Mouse (Mus musculus): ENCODE results near the gene Ccdc40. TPM values are rescaled to one million over a fixed set of nuclear protein-coding genes. Genes with fewer than 3 reads are reported as not detected.
"Not testable (repeated sequence)": the region's sequence is repeated elsewhere in the genome, so short reads cannot be mapped to it uniquely, and the experiment has no call there.

Gene Ccdc40
- total RNA-seq, 4 experiments from 2014 or later: 0.20 TPM; not detected in 3

DNA sequence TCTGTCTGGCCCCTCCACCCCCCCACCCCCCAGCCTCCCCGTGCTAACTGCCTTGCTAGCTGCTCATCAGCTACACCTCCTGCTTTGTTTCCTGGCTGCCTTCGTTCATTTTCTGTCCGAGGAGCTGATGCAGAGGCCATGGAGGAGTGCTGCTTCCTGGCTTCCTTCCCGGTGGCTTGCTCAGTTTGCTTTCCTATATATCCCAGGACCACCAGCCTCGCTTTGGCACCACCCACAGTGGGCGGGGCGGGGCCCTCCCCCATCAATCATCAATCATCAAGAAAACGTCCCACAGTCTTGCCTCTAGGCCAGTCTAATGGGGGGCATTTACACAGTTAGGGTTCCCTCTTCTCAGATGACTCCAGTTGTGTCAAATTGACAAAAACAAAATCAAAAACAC is 8.0 kb downstream of the Ccdc40 start:
- no peak for DNase-seq (ENCODE audit: low spot score)

DNA sequence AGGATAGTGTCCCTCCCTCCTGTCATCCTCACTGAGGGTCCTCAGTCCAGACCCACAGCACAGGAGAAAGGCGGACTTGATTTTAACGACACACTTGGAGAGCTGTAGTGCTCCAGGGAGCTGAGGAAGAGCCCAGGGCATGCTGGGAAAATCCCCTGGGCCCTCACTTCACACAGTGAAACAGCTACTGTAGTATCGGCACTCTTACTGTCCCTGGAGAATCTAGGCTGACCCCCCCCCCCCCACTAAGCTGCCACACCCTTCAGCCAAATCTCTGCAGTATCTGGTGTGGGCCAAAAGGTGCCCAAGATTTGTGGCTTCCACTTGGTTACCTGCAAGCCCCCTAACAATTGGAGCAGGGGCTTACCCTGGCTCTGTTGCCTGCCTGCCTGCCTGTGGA is 8.6 kb downstream of the Ccdc40 start:
- no peak for DNase-seq (ENCODE audit: low spot score)

DNA sequence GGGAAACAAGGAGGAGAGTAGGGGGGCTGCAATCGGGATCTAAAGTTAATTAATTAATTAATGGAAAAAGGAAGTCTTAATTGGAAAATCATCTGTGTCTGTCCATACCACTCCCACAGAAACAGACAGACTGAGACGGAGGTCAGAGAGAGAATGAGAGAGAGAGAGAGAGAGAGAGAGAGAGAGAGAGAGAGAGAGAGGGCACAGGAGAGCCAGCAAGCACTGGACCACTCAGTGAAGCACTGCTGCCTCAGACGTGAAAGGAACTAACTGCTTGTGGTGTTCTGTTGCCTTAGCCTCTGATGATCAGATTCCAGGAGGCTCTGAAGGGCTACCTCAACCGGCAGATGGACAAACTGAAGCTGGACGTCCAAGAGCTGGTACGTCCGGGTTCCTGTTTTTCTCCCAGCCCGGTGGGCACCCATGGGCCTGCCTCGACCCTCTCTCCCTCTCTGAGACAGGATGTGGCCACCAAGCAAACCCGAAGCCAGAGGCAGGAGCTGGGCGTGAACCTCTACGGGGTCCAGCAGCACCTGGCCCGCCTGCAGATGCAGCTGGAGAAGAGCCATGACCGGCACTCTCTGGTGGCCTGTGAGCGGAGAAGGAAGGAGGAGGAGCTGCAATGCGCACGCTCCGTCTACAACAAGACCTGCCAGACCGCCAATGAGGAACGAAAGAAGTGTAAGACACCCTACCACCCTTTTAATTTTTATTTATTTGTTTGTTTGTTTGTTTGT is 9.4 kb downstream of the Ccdc40 start:
- no peak for DNase-seq (ENCODE audit: low spot score)

DNA sequence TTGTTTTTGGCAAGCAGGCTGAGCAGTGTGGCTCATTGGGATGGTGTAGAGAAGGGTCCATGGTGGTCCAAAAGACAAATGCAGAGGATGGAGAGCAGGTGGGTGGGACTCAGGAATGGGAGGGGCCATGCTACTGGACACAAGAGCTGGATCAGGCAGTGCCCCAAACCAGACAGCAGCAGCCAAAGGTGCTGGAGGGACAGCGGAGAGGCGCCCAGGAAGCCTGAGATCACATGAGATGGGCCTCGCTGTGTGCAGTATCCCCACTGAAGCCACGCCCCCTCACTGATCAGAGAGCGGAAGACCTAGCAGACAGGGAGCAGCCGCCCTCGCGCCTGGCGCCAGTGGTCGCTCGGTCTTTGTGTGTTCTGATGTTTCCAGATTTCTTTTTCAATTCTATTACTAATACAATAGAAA is 9.9 kb downstream of the Ccdc40 start:
- DNase-seq (ENCODE audit: low spot score): peak; percentile 42

DNA sequence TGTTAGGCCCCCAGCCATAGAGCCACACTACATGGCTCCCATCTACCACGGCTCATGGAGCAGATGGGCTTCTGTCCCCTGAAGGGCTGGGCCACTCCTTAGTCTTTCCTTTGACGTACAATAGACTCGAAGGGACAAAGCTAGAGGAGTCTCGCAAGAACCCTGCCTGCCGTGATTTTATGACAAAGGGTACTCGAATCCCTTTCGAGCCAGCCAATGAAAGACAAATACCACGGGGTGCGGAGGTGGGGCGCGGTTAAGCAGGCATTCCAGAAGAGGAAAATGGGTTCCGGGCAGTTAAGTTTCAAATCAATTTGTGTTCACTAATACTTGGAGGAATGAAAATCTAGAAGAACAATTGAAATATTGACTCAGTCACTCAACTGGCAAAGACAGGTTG is 11.1 kb downstream of the Ccdc40 start:
- no peak for DNase-seq (ENCODE audit: low spot score)

DNA sequence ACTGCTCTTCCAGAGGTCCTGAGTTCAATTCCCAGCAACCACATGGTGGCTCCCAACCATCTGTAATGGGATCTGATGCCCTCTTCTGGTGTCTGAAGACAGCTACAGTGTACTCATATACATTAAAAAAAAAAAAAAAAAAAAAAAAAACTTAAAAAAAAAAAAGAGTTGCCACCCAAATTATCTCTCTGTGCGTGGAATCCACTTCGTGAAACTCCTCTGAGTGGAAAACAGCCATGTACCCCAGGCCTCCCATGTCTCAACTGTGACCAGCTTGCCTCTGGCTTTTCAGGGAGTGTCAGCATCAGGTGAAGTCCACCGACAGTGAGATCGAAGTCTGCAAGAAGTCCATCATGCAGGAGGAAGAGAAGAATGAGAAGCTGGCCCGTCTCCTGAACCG is 17.2 kb downstream of the Ccdc40 start:
- DNase-seq (ENCODE audit: low spot score): not testable (repeated sequence)

DNA sequence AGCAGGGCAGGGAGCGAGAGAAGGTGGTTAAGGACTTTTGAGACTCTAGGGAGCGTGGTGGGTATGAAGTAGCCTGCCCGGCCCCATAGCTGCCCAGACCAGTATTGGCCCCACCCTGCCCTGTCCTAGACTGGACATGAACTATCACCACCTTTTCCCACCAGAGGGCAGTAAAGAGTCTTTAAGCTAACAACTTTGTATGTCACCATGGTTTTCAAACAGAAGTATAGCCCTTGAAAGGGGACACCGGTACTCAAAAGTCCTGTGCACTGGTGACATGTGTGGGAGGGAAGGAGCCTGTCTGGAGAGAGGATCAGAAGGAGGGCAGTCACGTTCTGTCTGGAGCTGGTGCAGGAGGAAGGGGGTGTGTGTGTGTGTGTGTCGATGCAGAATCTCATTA is 20.6 kb downstream of the Ccdc40 start:
- peak; percentile 72 for DNase-seq (ENCODE audit: low spot score)

DNA sequence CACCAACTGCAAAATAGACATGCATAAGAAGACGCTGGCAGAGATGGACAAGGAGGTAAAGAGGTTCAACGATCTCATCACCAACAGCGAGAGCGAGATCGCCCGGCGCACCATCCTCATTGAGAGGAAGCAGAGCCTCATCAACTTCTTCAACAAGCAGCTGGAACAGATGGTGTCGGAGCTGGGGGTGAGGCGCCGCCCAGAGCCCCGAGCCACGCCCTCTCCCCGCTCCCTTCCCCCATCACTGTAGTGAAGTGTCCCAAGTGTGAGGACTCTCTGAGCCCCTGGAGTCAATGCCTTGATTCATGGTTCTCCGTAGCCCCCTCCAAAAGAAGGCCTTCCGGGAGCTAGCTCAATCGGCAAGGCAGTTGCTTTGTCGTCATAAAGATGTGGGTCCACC is 22.6 kb downstream of the Ccdc40 start:
- no peak for DNase-seq (ENCODE audit: low spot score)

DNA sequence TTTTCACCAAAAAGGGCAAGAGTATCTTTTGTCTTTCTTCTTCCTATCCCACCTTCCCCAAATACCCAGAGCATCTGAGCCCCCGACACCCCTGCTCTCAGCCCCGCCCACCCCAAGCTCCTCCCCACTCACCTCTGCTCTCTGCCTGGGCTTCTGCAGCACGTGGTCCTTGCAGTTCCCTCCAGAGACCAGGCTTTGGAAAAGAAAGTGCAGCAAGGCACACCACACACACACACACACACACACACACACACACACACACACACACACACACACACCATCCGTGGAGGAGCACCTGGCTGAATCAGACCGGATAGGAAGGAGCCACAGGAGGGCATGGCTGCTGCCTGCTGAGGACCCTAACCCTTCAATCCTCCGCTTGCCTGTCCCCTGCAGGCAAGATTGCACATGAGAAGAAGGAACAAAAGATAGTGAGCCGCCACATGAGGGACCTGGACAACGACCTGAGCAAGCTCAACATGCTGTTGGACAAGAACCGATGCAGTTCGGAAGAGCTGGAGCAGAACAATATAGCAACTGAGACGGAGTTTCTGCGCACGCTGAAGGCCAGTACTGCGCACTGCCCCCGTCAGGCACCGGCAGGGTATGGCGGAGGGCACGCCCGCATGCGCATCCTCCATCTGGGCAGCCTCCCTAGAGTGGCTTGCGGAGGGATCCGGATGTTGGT is 24.6 kb downstream of the Ccdc40 start:
- no peak for DNase-seq (ENCODE audit: low spot score)

DNA sequence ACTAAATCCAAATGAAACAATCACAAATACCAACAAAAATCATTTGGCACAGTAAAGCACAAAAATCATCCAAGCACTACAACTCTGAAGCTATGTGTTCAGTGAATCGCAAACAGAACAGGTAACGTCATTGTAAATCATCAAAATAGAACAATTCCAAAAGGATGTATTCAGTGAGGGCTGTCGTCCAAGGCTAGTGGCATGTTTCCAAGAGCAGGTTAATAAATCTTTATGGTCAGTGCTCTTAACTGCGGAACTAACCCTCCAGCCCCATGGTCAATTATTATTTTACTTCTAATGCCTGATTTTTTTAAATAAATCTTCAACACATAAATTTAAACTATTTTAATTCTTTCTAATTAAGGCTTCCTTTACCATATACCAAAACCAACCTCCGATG is 28.2 kb downstream of the Ccdc40 start:
- DNase-seq (ENCODE audit: low spot score): not testable (repeated sequence)

DNA sequence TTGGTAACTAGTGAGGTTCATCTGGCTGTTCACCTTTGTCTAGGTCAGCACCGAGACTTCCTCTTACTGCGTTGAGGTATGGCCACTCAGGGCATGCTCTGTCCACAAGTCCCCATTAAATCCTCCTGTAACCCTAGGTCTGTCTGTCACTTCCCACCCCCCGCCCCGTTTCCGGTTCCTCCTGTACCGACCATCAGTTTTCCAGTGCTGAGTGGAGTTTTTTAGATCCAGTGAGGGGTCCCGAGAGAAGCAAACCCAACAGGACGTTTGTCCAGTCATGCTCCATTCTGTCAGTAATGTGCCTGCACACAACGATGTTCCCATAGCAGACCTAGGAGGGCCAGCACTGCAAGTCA is 29.8 kb downstream of the Ccdc40 start:
- no peak for DNase-seq (ENCODE audit: low spot score)

DNA sequence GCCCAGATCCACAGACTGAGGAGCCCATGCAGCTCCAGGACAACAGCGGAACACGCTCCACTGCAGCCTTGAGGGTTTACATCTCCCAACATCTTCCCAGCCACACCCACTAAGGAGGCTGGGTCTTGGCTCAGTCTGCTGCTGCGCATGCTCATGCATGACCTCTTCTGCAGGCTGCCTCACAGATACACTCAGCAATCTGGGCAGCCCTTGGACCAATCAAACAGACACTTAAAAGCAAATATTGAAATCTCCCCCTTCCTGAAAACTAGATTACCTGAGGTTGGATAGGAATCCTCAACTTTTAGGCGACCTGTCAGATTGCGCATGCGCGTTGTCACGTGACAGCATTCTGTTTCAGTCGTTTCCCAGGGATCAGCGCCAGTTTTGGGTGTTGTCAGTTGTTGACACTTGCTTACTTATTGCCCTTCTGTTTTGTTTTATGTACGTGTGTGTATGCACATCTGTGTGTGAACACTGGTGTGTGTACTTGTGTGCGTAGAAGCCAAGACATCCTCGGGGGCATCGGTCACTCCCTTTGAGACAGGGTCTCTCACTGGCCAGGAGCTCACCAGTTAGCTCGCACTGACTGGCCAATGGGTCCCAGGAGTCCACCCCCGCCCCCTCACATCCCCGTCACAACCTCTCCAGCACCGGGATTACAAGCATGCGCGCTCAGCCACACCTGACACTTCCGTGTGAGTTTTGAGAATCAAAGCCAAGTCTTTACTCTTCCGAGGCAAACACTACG is 30.4 kb downstream of the Ccdc40 start:
- peak; percentile 73 for DNase-seq (ENCODE audit: low spot score)

DNA sequence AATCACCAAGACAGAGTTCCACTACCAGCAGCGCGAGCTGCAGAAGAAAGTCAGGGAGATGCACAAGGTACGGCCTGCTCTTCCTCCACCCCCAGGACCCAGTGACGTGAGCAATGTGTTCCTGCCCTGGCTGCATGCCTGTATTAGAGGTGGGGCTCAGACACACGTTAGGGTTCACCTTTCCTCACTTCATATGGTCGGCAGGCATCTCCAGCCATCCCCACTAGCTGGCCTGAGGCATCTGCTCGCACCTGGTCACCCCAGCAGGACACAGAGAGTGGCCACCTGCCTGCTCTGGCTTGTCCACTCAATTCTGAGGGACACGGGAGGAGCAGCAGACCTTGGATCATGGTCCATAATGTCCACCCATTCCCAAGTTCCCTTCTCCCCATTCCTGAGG is 31.6 kb downstream of the Ccdc40 start:
- no peak for DNase-seq (ENCODE audit: low spot score)

DNA sequence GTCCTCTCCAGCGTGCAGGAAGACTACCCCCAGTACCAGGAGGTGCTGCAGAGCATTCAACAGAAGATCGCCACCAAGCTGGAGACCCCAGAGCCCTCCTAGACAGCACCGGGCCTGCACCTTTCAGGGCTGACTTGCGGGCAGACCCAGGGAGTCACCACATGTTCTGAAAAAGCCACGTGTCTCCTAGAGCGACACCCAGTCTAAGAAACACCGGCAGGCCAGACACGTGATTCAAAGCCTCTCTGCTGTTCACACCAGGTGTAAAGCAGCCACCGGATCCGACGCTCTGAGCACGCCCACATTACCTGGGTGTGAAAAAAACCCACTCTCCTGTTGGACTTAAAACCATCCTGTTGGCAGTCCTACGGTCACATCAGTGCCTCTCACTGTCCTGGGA is 36.0 kb downstream of the Ccdc40 start:
- no peak for DNase-seq (ENCODE audit: low spot score)

DNA sequence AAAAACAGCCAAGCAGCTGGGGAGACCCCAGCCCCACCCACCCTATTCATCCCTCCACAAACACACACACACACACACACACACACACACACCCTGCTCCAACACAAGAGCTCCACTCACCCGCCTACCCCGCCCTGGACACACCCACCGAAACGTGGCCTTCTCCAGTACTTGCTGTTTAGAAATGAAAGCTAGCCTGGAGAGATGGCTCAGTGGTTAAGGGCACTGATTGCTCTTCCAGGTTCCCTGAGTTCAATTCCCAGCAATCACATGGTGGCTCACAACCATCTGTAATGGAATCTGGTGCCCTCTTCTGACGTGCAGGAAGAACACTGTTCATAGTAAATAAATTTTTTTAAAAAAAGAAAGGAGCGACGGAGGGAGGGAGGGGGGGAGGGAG is 37.4 kb downstream of the Ccdc40 start:
- no peak for DNase-seq (ENCODE audit: low spot score)

DNA sequence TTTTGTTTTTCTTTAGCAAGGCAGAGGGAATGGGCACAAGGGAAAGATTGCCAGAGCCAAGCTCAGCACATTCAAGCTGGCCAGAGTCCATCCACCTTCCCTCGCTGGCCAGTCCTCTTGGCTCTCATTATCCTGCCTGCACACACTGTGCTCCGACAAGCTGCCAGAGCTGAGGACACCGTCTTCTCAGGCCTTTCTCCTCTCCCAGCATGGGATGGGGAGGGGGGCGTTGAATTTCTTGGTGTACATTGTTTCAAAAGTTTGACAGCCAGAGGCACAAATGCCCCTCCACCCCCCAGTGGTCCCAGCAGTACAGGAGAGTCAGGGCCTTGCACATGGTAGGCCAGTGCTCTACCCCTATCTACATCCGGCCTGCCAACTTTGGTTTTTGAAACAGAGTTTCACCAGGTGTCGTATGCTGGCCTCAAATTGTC is 38.9 kb downstream of the Ccdc40 start:
- peak; percentile 30 for DNase-seq (ENCODE audit: low spot score)

DNA sequence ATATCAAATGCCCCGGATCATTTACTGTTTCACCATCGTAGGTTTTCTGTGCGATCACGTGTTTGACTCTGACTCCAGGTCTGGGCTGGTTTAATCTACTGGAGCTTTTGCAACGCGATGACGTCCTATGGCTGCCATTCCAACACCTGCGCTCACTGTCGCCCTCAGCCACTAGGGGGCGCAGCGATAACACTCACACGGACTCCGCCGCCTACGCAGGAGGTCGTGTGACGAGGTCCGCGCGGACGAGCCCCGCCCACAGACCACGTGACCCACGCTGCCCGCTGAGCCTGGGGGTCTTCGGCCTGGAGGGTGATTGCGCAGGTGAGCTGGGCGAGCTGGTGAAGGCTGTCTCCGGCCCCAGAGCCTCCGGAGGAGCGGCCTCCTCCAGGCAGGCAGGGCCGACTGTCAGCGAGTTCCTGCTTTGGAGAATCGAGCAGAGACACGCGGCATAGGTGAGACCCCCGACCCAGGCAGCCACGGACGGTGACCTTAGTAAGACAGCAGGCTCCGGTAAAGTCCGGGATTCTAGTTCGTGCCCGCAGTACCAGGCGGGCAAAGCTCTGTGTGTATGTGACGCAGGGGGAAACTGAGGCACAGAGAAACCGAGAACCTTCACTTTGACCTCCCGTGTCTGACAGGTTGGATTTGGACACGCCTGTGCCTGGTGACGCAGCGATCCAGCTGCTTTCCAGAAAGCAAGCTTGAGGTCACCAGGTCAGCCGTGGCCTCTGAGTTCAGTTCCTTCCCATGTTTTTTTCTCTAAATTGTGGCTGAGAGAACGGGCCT is 39.6 kb downstream of the Ccdc40 start, which contains the start of gene Gaa:
Gene Gaa, plus strand, starts transcription at position 120 of the 789 bp plus-strand sequence.
- DNase-seq (ENCODE audit: low spot score): peak; percentile 92

DNA sequence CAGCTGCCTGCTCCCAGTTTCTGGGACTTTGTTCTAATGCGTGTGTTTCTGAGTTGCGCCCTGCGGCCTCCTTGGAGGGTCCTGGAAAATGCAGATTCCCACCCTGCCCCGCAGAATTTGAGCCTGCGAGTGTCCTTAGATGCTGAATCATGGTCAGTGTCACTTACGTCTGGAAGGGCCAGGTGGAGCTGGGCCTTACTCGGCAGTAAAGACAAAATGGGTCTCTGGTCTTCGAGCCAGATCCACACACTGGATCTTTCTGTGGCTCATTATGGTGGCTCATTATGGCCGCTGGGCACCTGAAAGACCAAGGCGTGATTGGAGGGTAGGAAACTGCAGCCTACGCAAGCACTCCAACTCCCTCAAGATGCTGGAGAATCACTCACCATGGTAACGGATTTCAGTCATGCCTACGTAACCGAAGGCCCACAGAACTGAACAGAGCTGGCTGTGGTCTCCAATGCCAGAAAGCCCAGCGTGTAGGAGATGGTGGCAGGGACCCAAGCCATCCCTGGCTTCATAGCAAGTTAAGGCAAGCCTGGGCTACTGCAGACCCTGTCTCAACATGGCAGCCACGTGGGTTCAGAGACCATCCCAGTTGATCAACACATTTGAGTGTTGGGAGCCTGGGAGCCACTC is 40.3 kb downstream of the Ccdc40 start:
- DNase-seq (ENCODE audit: low spot score): no peak

DNA sequence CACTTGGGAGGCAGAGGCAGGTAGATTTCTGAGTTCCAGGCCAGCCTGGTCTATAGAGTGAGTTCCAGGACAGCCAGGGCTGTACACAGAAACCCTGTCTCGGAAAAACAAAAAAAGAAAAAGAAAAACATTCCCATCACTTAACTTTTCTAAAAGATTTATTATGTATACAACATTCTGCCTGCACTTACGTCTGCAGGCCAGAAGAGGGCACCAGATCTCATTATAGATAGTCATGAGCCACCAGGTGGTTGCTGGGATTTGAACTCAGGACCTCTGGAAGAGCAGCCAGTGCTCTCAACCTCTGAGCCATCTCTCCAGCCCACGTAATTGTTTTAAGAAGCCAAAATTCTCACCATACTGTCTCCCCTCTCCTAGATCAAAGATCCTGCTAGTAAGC is 44.1 kb downstream of the Ccdc40 start:
- DNase-seq (ENCODE audit: low spot score): not testable (repeated sequence)

DNA sequence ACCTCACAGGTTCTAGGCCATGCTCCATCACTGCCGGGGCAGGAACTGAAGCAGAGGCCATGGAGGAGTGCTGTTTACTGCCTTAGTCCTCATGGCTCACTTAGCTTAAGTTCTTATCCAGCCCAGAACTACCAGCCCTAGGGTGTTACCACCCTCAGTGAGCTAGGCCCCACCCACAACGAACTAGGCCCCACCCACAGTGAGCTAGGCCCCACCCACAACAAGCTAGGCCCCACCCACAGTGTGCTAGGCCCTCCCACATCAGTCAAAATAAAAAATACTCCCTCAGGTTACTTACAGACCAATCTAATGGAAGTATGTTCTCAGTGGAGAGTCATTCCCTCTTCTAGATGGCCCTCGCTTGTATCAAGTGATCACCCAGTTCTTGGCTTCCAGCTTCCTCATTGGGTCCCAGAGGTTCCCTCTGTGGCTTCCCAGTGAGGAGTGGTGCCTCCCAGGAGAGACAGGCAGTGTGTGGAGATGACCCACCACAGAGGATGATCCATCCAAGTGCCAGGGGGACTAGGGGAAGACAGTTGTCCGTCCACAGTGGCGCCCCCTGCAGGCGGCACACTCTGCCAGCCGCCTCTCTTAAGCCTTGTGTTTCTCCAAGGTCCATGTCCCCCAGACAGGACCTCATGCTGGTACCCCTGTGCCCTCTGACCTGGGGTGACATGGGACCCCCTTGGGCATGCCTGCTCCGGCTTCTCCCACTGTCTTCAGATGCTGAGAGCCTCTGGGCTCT is 45.0 kb downstream of the Ccdc40 start:
- DNase-seq (ENCODE audit: low spot score): no peak

DNA sequence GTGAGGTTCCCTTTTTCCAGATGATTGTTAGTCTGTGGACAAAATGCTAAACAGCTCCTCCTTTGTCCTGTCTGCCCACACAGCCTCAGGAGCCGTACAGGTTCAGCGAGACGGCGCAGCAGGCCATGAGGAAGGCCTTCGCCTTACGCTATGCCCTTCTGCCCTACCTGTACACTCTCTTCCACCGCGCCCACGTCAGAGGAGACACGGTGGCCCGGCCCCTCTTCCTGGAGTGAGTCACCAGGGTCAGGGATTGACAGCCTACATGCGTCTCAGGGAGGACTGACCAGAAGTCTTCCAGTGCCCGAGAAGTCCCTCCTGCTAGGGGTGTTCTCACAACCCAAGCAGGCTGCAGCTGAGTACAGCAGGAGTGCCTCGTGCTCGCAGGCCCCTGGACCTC is 52.7 kb downstream of the Ccdc40 start:
- DNase-seq (ENCODE audit: low spot score): no peak

Measured in heart, adult 8-10 months (tissue).